Mouse (Mus musculus) ES-Bruce4 (cell line): ENCODE results near the gene Slc45a1. TPM values are rescaled to one million over a fixed set of nuclear protein-coding genes. Genes with fewer than 3 reads are reported as not detected.
"Not testable (repeated sequence)": the region's sequence is repeated elsewhere in the genome, so short reads cannot be mapped to it uniquely, and the experiment has no call there.

Experiments
- H3K27ac ChIP-seq: 2 replicates; pipeline ENCODE4 v1.5.1; 2012; ENCODE audit warnings: low read length, inconsistent platforms; ENCODE audit not compliant: insufficient read depth
- H3K27me3 ChIP-seq: 2 replicates; pipeline ENCODE4 v1.6.1; 2012; ENCODE audit warnings: mild to moderate bottlenecking, low read length, inconsistent platforms; ENCODE audit not compliant: control insufficient read depth, poor library complexity, insufficient read depth, severe bottlenecking
- H3K36me3 ChIP-seq: 2 replicates; pipeline ENCODE4 v1.6.1; 2012; ENCODE audit warnings: inconsistent platforms, mild to moderate bottlenecking, low read length, moderate library complexity; ENCODE audit not compliant: control insufficient read depth, poor library complexity, insufficient read depth, severe bottlenecking
- H3K4me1 ChIP-seq: one replicate; pipeline ENCODE4 v1.8.1; 2011; ENCODE audit warnings: low read length; ENCODE audit not compliant: control insufficient read depth, insufficient read depth
- H3K4me3 ChIP-seq: 2 replicates; pipeline ENCODE4 v1.5.1; 2011; ENCODE audit warnings: low read depth, mild to moderate bottlenecking, low read length
- H3K9ac ChIP-seq: 2 replicates; pipeline ENCODE4 v1.6.1; 2012; ENCODE audit warnings: low read depth, mild to moderate bottlenecking, inconsistent platforms; ENCODE audit not compliant: poor library complexity, severe bottlenecking
- H3K9me3 ChIP-seq: replicated peaks from 2 replicates; pipeline ENCODE4 v1.6.1; 2012; ENCODE audit warnings: mild to moderate bottlenecking, low read length, inconsistent platforms; ENCODE audit not compliant: control insufficient read depth, poor library complexity, insufficient read depth, severe bottlenecking
- CTCF ChIP-seq: IDR thresholded peaks from one replicate; pipeline ENCODE4 v1.8.1; 2011; ENCODE audit warnings: low read depth, low read length
- EP300 ChIP-seq: IDR thresholded peaks from 2 replicates; pipeline ENCODE4 v1.6.1; 2011; ENCODE audit warnings: low read depth, low read length; ENCODE audit not compliant: insufficient read depth
- POLR2A ChIP-seq: IDR thresholded peaks from one replicate; pipeline ENCODE4 v1.8.1; 2011; ENCODE audit warnings: low read length; ENCODE audit not compliant: insufficient read depth
- polyA plus RNA-seq: library from polyadenylated mRNA; stranded (reverse); fragments of >200 nt; gene quantifications from 2 replicates; pipeline ENCODE4 v1.2.4, GENCODE M21; 2011; ENCODE audit warnings: low read depth; ENCODE audit not compliant: missing spikeins, insufficient read depth, insufficient read length

Slc45a1 gene
- polyA plus RNA-seq, 1 experiment, result 0.90 TPM

- Histone ChIP-seq H3K4me3 (no peak overlapping the region), H3K27me3 (no peaks in the 10 kb centered on the region), H3K9me3 (no peaks in the 10 kb centered on the region), H3K27ac (no peak overlapping the region), H3K4me1 (peaks cover 2% of the 10 kb centered on the region), H3K36me3 (no peaks in the 10 kb centered on the region), H3K9ac (no peak overlapping the region)
- no peak for TF ChIP-seq EP300
- no peak for TF ChIP-seq CTCF
- no peak for TF ChIP-seq POLR2A
These were observed 48.5 kb downstream of the Slc45a1 start for GRCm38 (mm10) chr4:150603366-150604061.

- H3K9ac ChIP-seq, result no peak overlapping the region
- no peaks in the 10 kb centered on the region for H3K27me3 ChIP-seq
- H3K4me3 ChIP-seq, result no peak overlapping the region
- H3K27ac ChIP-seq, result no peak overlapping the region
- H3K4me1 ChIP-seq, result peaks cover 2% of the 10 kb centered on the region
- no peak for TF ChIP-seq POLR2A
- no peak for TF ChIP-seq EP300
- TF ChIP-seq CTCF, result no peak
- H3K36me3 ChIP-seq, result no peaks in the 10 kb centered on the region
- H3K9me3 ChIP-seq, result no peaks in the 10 kb centered on the region
These were observed 50.5 kb downstream of the Slc45a1 start for GRCm38 (mm10) chr4:150601489-150601888.

GRCm38 (mm10) chr4:150600503-150600902 lies 51.5 kb downstream of the Slc45a1 start:
- not testable (repeated sequence) for H3K4me3 ChIP-seq, H3K27me3 ChIP-seq, H3K4me1 ChIP-seq, H3K9ac ChIP-seq, H3K36me3 ChIP-seq, H3K27ac ChIP-seq, H3K9me3 ChIP-seq

DNA sequence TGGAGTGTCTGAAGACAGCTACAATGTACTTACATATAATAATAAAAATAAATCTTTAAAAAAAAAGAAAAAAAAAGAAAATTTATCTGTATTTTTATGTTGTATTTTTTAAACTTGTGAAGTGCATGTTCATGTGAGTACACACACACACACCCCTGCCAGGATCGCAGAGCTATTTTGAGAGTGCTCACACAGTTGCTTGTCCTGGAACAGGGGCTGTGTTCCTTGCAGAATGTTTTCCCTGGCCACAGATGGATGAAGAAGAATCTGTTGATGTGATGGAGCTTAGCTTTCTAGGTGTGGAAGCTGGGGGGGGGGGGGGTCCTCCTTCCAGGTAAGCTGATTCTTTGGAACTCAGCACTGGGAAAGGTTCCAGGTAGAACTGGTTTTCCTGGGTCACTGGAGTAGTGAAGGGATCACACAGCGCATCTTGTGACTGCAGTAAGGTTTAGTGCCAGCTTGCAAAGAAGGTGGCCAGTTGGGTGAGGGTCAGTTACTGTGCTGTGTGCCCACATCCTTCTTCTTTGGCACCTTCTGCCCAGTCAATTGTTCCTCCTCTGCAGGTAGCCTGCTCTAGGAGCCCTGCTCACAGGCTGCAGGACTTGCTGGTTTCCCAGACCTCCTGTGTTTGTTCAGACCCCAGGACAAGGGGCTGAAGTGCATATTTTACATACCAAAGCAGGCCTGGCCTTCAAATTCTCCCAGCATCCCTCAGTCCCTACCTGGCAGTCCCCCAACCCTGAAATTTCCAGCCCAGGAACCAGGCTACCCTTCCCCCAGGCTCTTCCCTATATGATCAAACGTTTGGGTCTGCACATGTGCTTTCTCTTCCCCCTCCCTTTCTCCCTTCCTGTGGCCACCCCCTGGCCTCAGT lies 52.6 kb downstream of the Slc45a1 start:
- Histone ChIP-seq H3K9ac (no peak overlapping the region), H3K9me3 (no peaks in the 10 kb centered on the region), H3K4me3 (no peak overlapping the region), H3K4me1 (peaks cover 2% of the 10 kb centered on the region), H3K27me3 (no peaks in the 10 kb centered on the region), H3K36me3 (no peaks in the 10 kb centered on the region), H3K27ac (no peak overlapping the region)
- no peak for TF ChIP-seq CTCF
- no peak for TF ChIP-seq EP300
- TF ChIP-seq POLR2A, result no peak

- no peak overlapping the region for H3K4me3 ChIP-seq
- H3K9ac ChIP-seq, result no peak overlapping the region
- no peak for TF ChIP-seq POLR2A
- TF ChIP-seq EP300, result no peak
- no peak for TF ChIP-seq CTCF
- peaks cover 2% of the 10 kb centered on the region for H3K4me1 ChIP-seq
- H3K36me3 ChIP-seq, result no peaks in the 10 kb centered on the region
- H3K9me3 ChIP-seq, result no peaks in the 10 kb centered on the region
- no peaks in the 10 kb centered on the region for H3K27me3 ChIP-seq
- H3K27ac ChIP-seq, result no peak overlapping the region
These were observed 53.3 kb downstream of the Slc45a1 start for GRCm38 (mm10) chr4:150598686-150599085.

GRCm38 (mm10) chr4:150595991-150596390 lies 56.0 kb downstream of the Slc45a1 start:
- Histone ChIP-seq H3K9ac (no peak overlapping the region), H3K4me3 (no peak overlapping the region), H3K36me3 (no peaks in the 10 kb centered on the region), H3K9me3 (no peaks in the 10 kb centered on the region), H3K27ac (no peak overlapping the region), H3K4me1 (peaks cover 6% of the 10 kb centered on the region), H3K27me3 (no peaks in the 10 kb centered on the region)
- TF ChIP-seq POLR2A, result no peak
- TF ChIP-seq CTCF, result no peak
- TF ChIP-seq EP300, result no peak
